Mouse (Mus musculus) kidney, postnatal 0 days (tissue): Measurements from ENCODE around the gene Afdn. TPM values are rescaled to one million over a fixed set of nuclear protein-coding genes. Genes with fewer than 3 reads are reported as not detected.

Experiments
- ATAC-seq: fragments of 200-750 bp; cut with Nextera tagmentation; replicated peaks from 2 replicates; pipeline ENCODE4 v1.8.0; 2017; ENCODE audit warnings: low read depth, moderate number of reproducible peaks, moderate TSS enrichment, moderate library complexity; ENCODE audit not compliant: low FRiP score
- DNase-seq: peaks from one replicate; pipeline ENCODE4 v3.0.0-alpha.2; 2016; ENCODE audit warnings: low spot score
- H3K27ac ChIP-seq: fragments of 300-500 bp; sonication (generic); 2 replicates; pipeline ENCODE4 v1.5.1; 2014; ENCODE audit warnings: mild to moderate bottlenecking
- H3K27me3 ChIP-seq: fragments of 300-500 bp; sonication (generic); 2 replicates; pipeline ENCODE4 v1.6.1; 2014; ENCODE audit warnings: low read length, mixed read lengths; ENCODE audit not compliant: insufficient read depth
- H3K36me3 ChIP-seq: fragments of 300-500 bp; sonication (generic); 2 replicates; pipeline ENCODE4 v1.6.1; 2014; ENCODE audit warnings: low read length, mixed read lengths; ENCODE audit not compliant: insufficient read depth
- H3K4me1 ChIP-seq: fragments of 300-500 bp; sonication (generic); replicated peaks from 2 replicates; pipeline ENCODE4 v1.6.1; 2014; ENCODE audit warnings: antibody characterized with exemption, low read length, mixed read lengths; ENCODE audit not compliant: insufficient read depth
- H3K4me2 ChIP-seq: fragments of 300-500 bp; sonication (generic); 2 replicates; pipeline ENCODE4 v1.6.1; 2014; ENCODE audit warnings: mild to moderate bottlenecking, low read length, moderate library complexity, mixed read lengths
- H3K4me3 ChIP-seq: fragments of 300-500 bp; sonication (generic); replicated peaks from 2 replicates; pipeline ENCODE4 v1.5.1; 2014; ENCODE audit warnings: low read depth, low read length
- H3K9ac ChIP-seq: fragments of 300-500 bp; sonication (generic); 2 replicates; pipeline ENCODE4 v1.6.1; 2014; ENCODE audit warnings: low read depth, low read length
- H3K9me3 ChIP-seq: fragments of 300-500 bp; sonication (generic); replicated peaks from 2 replicates; pipeline ENCODE4 v1.6.1; 2016; ENCODE audit warnings: low read length, inconsistent platforms, mixed read lengths
- CTCF ChIP-seq: IDR thresholded peaks from 2 replicates; pipeline ENCODE4 v1.5.1; 2016; ENCODE audit warnings: antibody characterized with exemption, low read depth, mild to moderate bottlenecking, moderate library complexity
- WGBS: fragments of 180-500 bp; shearing (Covaris S2); extraction: QIAGEN DNeasy Blood & Tissue Kit; methylation state at CpG from one replicate; pipeline ENCODE4 v1.1.7; 2014; 5-methylcytosine and 5-hydroxymethylcytosine counted together
- polyA plus RNA-seq: library from polyadenylated mRNA; unstranded; fragments of >200 nt; fragmentation: Nextera tagmentation; extraction: Ambion mirVana; gene quantifications from 2 replicates; pipeline ENCODE4 v1.2.1, GENCODE M21; 2015

The Afdn gene
- polyA plus RNA-seq, 1 experiment from 2014 or later = 102 TPM

DNA sequence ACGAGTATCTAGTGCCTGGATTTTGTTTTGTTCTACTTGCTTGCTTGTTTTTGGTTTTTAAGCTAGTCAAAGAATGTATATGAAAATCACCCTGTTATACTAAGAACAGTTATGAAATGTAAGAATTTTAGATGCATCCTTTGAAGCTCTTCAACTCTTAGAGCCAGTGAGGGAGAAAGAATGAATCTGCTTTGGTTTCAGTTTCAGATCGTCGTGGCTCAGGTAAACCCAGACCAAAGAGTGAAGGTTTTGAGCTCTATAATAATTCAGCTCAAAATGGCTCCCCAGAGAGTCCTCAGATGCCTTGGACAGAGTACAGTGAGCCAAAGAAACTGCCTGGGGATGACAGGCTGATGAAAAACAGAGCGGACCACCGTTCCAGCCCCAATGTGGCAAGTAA lies 123.2 kb downstream of the Afdn start:
- Histone ChIP-seq H3K4me1 (no peaks in the 10 kb centered on the region), H3K9me3 (no peaks in the 10 kb centered on the region), H3K27me3 (no peaks in the 10 kb centered on the region), H3K4me3 (no peak overlapping the region), H3K9ac (no peak overlapping the region), H3K4me2 (no peak overlapping the region), H3K36me3 (peaks cover 22% of the 10 kb centered on the region; the same call in 1 of the 2 replicates), H3K27ac (no peak overlapping the region)
- ATAC-seq (no peak), DNase-seq (no peak)
- WGBS = 68% methylated on average over 5 of the region's 5 CpGs
- no peak for TF ChIP-seq CTCF

DNA sequence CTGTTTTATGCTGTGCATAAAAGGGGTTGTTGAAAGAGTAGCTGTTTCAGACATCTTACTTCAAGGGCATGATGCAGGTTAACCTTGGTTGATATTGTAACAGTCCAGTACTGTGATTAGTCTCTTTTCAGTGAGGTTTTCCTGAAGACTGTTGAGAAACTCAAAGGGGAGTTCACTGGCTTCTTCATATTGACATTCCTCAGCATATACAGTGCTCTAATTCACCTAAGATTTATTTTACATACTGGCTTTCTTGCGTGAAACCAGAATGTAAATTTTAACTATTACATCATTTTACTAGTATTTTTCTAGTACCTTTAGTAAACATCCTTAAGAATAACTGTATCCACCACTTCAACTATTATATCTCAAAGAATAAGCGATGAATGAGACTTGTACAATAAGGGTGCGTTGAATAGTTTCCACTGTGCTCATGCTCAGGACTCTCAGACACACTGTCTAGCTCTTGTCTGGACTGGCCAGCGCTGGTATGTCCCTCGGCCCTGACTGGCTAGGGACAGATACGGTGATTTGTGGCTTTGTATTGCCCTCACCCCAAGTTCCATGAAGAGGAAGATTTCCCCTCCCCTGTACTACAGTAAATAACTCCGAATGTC lies 129.6 kb downstream of the Afdn start:
- Histone ChIP-seq H3K36me3 (0 out of 2 replicates have a peak, but pooled peaks cover 11% of the 10 kb centered on the region), H3K4me3 (no peak overlapping the region), H3K4me2 (no peak overlapping the region), H3K27me3 (no peaks in the 10 kb centered on the region), H3K9ac (no peak overlapping the region), H3K27ac (no peak overlapping the region), H3K4me1 (no peaks in the 10 kb centered on the region), H3K9me3 (no peaks in the 10 kb centered on the region)
- no peak for TF ChIP-seq CTCF
- ATAC-seq (no peak), DNase-seq (no peak)
- 87% methylated on average over 7 of the region's 7 CpGs for WGBS

- Histone ChIP-seq H3K4me1 (no peaks in the 10 kb centered on the region), H3K27ac (no peak overlapping the region), H3K36me3 (0 out of 2 replicates have a peak, but pooled peaks cover 6% of the 10 kb centered on the region), H3K9ac (no peak overlapping the region), H3K27me3 (no peaks in the 10 kb centered on the region), H3K4me2 (no peak overlapping the region), H3K4me3 (no peak overlapping the region), H3K9me3 (no peaks in the 10 kb centered on the region)
- DNase-seq (no peak), ATAC-seq (no peak)
- 80% methylated on average over 1 of the region's 1 CpGs for WGBS
- TF ChIP-seq CTCF = no peak
These were observed 130.6 kb downstream of the Afdn start for GRCm38 (mm10) chr17:13890932-13891331.

DNA sequence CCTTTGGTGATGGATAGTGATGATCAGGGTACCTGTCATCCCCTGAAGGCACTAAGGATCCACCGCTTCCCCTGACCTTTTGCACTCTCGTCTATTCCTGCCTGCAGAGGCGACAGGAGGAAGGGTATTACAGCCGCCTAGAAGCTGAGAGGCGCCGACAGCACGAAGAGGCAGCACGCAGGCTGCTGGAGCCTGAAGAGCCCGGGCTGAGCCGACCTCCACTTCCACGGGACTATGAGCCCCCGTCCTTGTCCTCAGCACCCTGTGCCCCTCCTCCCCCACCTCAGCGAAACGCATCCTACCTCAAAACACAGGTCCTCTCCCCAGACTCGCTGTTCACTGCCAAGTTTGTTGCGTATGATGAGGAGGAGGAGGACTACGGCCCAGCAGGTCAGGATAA lies 138.5 kb downstream of the Afdn start:
- Histone ChIP-seq H3K4me3 (no peak overlapping the region), H3K27ac (no peak overlapping the region), H3K4me2 (no peak overlapping the region), H3K9ac (no peak overlapping the region), H3K9me3 (no peaks in the 10 kb centered on the region), H3K36me3 (peaks cover 17% of the 10 kb centered on the region), H3K4me1 (no peaks in the 10 kb centered on the region), H3K27me3 (no peaks in the 10 kb centered on the region)
- DNase-seq = no peak
- 0 out of 2 replicates have a peak, but pooled peaks have one; percentile 21 for ATAC-seq
- whole genome bisulfite sequencing = 86% methylated on average over 17 of the region's 17 CpGs
- no peak for TF ChIP-seq CTCF

DNA sequence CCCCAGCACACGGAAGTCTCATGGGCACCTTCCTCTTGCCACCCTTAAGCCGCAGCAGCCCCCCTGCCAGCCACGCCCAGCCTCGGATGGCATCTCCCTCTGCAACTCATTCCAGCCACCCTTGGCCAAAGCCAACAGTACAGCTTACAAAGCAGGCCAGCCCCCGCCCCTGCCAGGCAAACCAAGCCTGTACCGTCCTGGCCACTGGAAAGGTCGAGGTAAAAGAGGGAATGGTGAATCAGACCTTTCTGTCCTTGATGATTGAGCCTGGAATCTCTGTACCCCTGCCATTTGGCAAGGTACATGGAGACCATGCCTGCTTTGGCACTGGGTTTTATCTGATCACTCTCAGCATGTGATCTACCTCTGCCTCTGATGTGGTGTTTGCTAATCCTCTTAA lies 138.9 kb downstream of the Afdn start:
- H3K9me3 ChIP-seq = no peaks in the 10 kb centered on the region
- H3K4me2 ChIP-seq = no peak overlapping the region
- no peak overlapping the region for H3K9ac ChIP-seq
- H3K27me3 ChIP-seq = no peaks in the 10 kb centered on the region
- no peak for ATAC-seq
- no peak for TF ChIP-seq CTCF
- 93% methylated on average over 7 of the region's 7 CpGs for WGBS
- no peak overlapping the region for H3K27ac ChIP-seq
- H3K4me3 ChIP-seq = no peak overlapping the region
- H3K36me3 ChIP-seq = peaks cover 21% of the 10 kb centered on the region
- no peaks in the 10 kb centered on the region for H3K4me1 ChIP-seq
- no peak for DNase-seq

- Histone ChIP-seq H3K4me3 (no peak overlapping the region), H3K4me1 (no peaks in the 10 kb centered on the region), H3K36me3 (peaks cover 16% of the 10 kb centered on the region), H3K9me3 (no peaks in the 10 kb centered on the region), H3K4me2 (no peak overlapping the region), H3K27ac (no peak overlapping the region), H3K9ac (no peak overlapping the region), H3K27me3 (no peaks in the 10 kb centered on the region)
- no peak for TF ChIP-seq CTCF
- WGBS = 60% methylated on average over 8 of the region's 8 CpGs
- no peak for DNase-seq
- no peak for ATAC-seq
These were observed 143.5 kb downstream of the Afdn start for GRCm38 (mm10) chr17:13903793-13904192.

DNA sequence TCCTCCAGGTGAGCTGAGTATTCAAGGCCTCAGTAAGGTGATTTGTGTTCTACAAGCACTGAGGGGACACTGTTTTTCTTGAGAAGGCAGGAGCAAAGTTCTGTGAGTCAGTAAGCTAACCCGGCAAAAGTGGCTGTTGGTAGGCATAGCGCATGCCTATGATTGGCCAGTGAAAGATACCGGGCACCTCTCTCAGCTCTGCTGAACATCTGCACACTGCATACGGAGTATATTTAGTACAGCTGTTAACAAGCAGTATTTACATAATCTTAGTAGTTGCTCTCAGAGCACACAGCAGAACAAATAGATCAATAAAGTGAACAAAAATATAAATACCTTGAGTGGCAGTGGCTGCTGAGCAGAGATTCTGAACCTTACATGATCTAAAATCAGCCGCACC lies 146.7 kb downstream of the Afdn start:
- ATAC-seq (no peak), DNase-seq (no peak)
- H3K4me3 ChIP-seq = no peak overlapping the region
- no peaks in the 10 kb centered on the region for H3K9me3 ChIP-seq
- H3K4me1 ChIP-seq = no peaks in the 10 kb centered on the region
- no peak overlapping the region for H3K9ac ChIP-seq
- no peak for TF ChIP-seq CTCF
- 93% methylated on average over 5 of the region's 5 CpGs for WGBS
- no peak overlapping the region for H3K4me2 ChIP-seq
- no peak overlapping the region for H3K27ac ChIP-seq
- 0 out of 2 replicates have a peak, but pooled peaks cover 10% of the 10 kb centered on the region for H3K36me3 ChIP-seq
- H3K27me3 ChIP-seq = no peaks in the 10 kb centered on the region
